Mouse (Mus musculus) gastrocnemius, postnatal 25 days (tissue): ENCODE results near the gene Cox17. TPM values are rescaled to one million over a fixed set of nuclear protein-coding genes. Genes with fewer than 3 reads are reported as not detected.

Experiments
- DNase-seq: peaks from one replicate; pipeline ENCODE4 v3.0.0; 2022
- total RNA-seq, 2 experiments: library from RNA; stranded (reverse); gene quantifications; 1 replicate in 1 of 2; 2 replicates in 1 of 2; pipeline ENCODE4 v1.2.3; 2021

Gene Cox17
- total RNA-seq, 2 experiments from 2014 or later = 143 to 154 TPM

- DNase-seq = peak; percentile 76
Measured at GRCm38 (mm10) chr16:38370633-38371374, 24.0 kb downstream of the Cox17 start.

GRCm38 (mm10) chr16:38371705-38372296 lies 25.0 kb downstream of the Cox17 start:
- no peak for DNase-seq

- DNase-seq = no peak
Measured at GRCm38 (mm10) chr16:38372876-38373275, 26.1 kb downstream of the Cox17 start.

- no peak for DNase-seq
Measured at GRCm38 (mm10) chr16:38373439-38373838, 26.6 kb downstream of the Cox17 start.

GRCm38 (mm10) chr16:38373941-38374340 lies 27.1 kb downstream of the Cox17 start:
- DNase-seq = no peak

GRCm38 (mm10) chr16:38374379-38375140 lies 27.8 kb downstream of the Cox17 start:
- no peak for DNase-seq

GRCm38 (mm10) chr16:38375182-38375581 lies 28.4 kb downstream of the Cox17 start:
- DNase-seq = no peak

- peak; percentile 63 for DNase-seq
Measured at GRCm38 (mm10) chr16:38376163-38376840, 29.5 kb downstream of the Cox17 start.

- no peak for DNase-seq
Measured at GRCm38 (mm10) chr16:38376841-38377249, 30.1 kb downstream of the Cox17 start.

- peak; percentile 58 for DNase-seq
Measured at GRCm38 (mm10) chr16:38377546-38377945, 30.8 kb downstream of the Cox17 start.

GRCm38 (mm10) chr16:38378591-38378990 lies 31.8 kb downstream of the Cox17 start:
- DNase-seq = no peak

- DNase-seq = no peak
Measured at GRCm38 (mm10) chr16:38379088-38379487, 32.3 kb downstream of the Cox17 start.

GRCm38 (mm10) chr16:38379493-38379892 lies 32.7 kb downstream of the Cox17 start:
- no peak for DNase-seq

- DNase-seq = no peak
Measured at GRCm38 (mm10) chr16:38379926-38380325, 33.1 kb downstream of the Cox17 start.

GRCm38 (mm10) chr16:38383683-38384082 lies 36.9 kb downstream of the Cox17 start:
- no peak for DNase-seq

- no peak for DNase-seq
Measured at GRCm38 (mm10) chr16:38385184-38385634, 38.4 kb downstream of the Cox17 start.

GRCm38 (mm10) chr16:38385700-38386099 lies 38.9 kb downstream of the Cox17 start:
- no peak for DNase-seq

- DNase-seq = no peak
Measured at GRCm38 (mm10) chr16:38387389-38387788, 40.6 kb downstream of the Cox17 start.

GRCm38 (mm10) chr16:38388757-38389156 lies 42.0 kb downstream of the Cox17 start:
- DNase-seq = no peak

GRCm38 (mm10) chr16:38389284-38389893 lies 42.6 kb downstream of the Cox17 start:
- no peak for DNase-seq

- DNase-seq = no peak
Measured at GRCm38 (mm10) chr16:38390322-38390721, 43.5 kb downstream of the Cox17 start.
